Mouse (Mus musculus) yolk sac, embryonic 10.5 days (tissue): ENCODE results near the gene AI987944.

Experiments
- DNase-seq: peaks from one replicate; pipeline ENCODE4 v3.0.0-alpha.2; 2017; ENCODE audit warnings: low spot score

AI987944 gene

DNA sequence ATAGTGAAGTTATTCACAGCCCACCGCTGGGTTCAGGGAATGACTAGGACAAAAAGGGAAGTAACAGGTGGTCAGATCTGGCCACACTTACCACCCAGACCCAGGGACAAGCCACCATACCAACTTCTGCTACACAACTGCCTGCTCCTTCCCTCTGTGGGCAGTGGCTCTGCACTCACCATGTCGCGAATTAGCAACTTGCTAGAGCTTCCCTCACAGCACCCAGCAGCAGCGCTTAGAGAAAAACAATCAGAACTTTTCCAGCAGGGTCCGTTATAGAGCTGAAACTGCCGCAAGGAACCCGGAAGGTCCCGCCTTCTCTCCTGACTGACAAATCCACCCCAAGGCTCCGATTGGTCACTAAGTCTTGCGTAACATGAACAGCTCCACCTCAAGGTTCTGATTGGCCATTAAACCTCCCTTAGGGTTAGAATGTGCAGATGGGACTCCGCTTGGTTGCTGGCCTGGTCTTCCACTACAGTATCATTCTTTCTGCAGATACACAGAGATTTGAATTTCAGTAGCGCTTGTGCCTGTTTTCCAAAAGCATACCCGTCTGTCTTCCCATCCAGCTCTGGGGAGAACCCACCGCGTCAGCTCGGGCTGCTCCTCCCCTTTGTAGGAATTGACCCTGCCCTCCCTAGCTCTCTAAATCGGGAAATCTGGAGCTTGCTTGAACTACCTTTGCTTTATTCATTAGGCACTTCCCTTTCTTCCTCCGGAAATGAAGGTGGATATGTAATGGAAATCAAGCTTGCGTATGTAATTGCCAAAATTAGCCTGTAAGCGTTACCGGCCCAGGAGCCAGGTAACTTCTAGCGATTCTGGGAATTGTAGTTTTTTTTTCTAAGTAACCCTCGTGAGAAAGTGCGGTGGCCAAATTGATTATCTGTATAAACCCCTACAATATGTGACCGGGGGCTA is at the start of gene AI987944:
AI987944 (minus strand) TSS at position 332 of the 924 bp plus-strand sequence.
- DNase-seq: peak; percentile 90

DNA sequence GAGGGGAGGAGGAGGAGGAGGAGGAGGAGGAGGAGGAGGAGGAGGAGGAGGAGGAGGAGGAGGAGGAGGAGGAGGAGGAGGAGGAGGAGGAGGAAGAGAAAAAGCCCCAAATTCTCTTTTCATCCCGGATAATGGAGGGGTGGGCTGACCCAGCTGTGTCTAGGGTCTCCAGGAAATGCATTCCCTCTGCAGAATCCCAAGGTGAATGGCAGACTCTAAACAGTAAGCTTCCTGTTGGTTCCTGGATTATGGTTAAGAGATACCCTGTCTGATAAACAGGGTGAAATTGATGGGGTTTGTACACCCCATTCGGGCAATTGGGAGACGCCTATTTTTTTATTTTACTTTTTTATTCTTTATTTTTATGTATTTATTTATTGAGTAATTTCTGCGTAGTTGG is 951 bp upstream of the AI987944 start:
- no peak for DNase-seq
